Mouse (Mus musculus): ENCODE data around the gene Caln1.

GRCm38 (mm10) chr5:130577581-130577980 lies 208.3 kb downstream of the Caln1 start:
- TF ChIP-seq GATA1 (IDR thresholded peaks at IDR 0.05; ENCODE audit: borderline replicate concordance, low read length): no peak
- no peak for TF ChIP-seq FLI1 (IDR thresholded peaks at IDR 0.05; ENCODE audit: low read length)

Data from megakaryocyte, embryonic 14.5 days (primary cell).